Mouse (Mus musculus) erythroblast, adult 5-6 weeks (primary cell): Measurements from ENCODE around the gene Lrrn4. TPM values are rescaled to one million over a fixed set of nuclear protein-coding genes. Genes with fewer than 3 reads are reported as not detected.

Experiments
- ATAC-seq: replicated peaks from 2 replicates; pipeline ENCODE4 v1.8.0; 2016; ENCODE audit warnings: moderate number of reproducible peaks, mild to moderate bottlenecking, moderate TSS enrichment, inconsistent platforms; ENCODE audit not compliant: poor library complexity, low FRiP score, severe bottlenecking
- total RNA-seq, 2 experiments: library from RNA; stranded (forward) in 1 of 2; stranded (reverse) in 1 of 2; fragments of 150-400 nt in 1 of 2; fragments of 200-764, 138-1000 nt in 1 of 2; gene quantifications; 2 replicates each; pipeline versions ENCODE4 v1.2.3 to v1.2.4; 2015 to 2017; ENCODE audit warnings: low replicate concordance in 2 of 2

Lrrn4 gene
- total RNA-seq, 2 experiments from 2014 or later = not detected

DNA sequence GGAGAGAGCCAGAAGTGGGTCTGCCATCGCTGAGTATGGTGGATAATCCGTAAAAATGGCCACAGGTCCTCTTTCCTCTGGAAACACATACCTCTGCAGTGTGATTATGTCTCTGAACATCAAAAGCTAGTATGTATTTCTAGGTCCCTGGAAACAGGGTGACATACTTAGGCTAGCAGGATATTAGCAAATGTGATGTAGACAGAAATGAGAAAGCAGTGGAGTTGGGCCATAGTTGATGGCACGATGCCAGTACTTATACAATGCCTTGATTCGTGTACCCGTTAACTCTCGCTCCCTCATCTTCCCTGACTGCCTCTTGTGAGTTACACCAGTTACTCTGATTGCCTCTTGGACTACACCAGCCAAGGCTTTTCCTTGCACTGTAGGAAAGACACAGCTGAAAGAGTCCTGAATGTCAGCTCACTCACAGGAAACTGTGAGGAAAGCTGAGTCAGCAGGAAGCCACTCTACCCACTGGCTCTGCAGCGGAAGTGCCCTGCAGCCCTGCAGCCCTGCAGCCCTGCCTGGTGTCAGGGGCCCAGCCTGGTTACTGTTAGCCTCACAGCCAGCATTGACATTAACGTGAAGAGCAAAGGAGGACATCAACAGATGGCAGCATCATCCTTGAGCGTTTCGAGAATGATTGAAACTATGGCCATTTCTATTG, 6.9 kb downstream of the Lrrn4 start:
- no peak for ATAC-seq

DNA sequence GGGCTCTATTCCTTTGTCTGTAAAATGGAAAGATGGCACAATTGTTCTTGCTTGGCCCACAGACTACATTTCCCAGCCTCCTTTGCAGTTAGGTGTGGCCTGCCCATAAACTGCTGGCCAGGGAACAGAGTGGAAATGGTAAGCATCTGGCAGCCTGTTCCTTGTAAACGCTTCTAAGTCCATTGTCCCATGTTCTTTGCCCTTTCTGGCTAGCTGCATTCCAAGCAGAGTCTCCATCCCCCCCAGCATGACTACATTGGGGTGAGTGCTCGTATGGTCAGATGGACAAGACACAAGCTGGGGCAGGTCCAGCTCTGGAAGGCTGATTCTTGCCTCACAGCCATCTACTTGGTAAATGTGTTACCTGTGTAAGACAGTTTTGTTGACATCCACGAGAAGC, 9.0 kb downstream of the Lrrn4 start:
- no peak for ATAC-seq

DNA sequence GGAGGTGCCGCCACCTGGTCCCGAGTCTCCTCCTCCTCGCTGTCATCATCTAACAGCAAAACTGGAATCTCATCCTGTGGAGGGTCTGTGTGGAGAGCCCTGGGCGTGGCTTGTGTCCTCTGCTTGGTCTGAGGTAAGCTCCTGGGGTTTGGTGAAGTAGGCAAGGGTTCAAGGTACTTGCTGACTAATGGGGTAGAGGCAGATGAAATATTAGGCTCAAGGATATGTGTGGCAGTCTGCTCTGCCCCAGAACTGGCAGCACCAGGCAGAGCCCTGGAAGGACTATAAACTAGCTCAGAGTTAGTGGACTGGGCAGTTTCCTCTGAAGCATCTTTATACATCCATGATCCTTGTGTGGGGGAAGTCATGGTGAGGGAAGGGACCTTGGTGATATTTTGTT, 10.4 kb downstream of the Lrrn4 start:
- ATAC-seq = no peak

DNA sequence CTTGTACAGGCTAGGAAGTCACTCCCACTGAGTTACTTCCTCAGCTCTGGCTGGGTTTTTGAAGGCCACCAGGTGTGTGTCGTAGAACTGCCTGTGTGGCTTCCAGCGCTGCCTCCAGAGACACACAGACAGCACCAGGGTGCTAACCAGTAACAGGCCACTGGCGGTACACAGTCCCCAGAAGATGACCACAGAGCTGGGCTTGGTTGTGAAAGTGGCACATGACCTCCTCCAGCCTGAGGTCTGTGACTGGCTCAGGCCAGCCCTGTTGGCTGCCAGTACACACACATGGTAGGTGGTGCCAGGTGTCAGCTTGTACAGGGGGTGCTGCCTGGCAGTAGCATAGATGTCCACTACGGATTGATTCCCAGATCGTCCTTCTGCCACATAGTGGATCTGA, 11.0 kb downstream of the Lrrn4 start:
- 0 out of 2 replicates have a peak, but pooled peaks have one; percentile 29 for ATAC-seq

GRCm38 (mm10) chr2:132867521-132867920, 13.2 kb downstream of the Lrrn4 start:
- ATAC-seq = no peak

DNA sequence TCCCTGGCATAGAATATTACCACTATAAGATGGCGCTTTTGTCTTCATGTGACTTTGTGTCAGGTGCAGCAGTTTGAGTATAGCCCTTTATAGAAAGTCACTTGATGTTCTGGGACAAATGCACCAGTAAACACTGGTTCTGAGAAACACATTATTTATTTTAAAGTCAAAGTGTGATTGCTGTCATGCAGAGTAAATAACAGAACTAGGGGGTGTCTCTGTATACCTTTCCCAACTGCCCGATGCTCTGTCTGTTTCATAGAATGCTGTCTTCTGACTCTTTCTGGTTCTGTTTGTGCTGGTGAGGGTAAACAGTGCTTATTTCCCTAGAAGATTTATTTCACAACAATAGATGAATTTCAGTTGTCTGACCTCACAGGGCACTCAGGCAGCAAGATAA, 17.4 kb downstream of the Lrrn4 start:
- no peak for ATAC-seq

DNA sequence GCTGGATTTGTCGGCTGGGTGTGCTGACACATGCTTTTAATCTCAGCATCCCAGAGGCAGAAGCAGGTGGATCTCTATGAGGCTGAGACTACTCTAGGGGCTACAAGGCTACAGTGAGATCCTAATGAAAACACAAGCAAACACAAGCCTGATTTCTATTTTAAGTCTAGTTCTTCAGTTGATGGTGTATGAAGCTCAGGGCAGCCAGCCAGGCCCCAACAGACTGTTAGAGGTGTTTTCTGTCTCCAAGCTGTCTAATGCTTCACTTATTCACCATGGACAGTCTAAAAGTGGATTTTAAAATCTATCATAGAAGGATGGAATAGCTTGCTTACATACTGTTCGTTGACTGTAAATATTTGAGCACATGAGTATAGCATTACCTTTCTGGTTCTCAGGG, 19.2 kb downstream of the Lrrn4 start:
- no peak for ATAC-seq

DNA sequence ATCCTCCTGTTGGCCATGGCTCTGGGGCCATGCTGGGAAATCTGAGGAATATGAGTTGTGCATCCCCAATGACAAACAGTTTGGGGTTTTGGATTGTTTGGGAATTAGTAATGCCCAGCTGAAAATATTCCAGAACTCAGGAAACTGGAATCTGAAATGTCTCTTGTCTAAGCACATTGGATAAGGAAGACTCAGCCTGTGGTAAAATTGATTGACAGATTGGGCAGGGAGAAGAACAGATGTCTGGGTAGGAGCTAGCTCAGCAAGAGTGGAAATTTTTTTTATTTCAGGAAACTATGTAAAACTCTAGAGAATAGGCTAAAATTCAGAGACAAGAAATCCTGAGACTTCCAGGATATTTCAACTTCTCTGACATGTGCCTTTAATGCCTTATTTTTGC, 20.3 kb downstream of the Lrrn4 start:
- no peak for ATAC-seq

GRCm38 (mm10) chr2:132856333-132856732, 24.4 kb downstream of the Lrrn4 start:
- no peak for ATAC-seq

DNA sequence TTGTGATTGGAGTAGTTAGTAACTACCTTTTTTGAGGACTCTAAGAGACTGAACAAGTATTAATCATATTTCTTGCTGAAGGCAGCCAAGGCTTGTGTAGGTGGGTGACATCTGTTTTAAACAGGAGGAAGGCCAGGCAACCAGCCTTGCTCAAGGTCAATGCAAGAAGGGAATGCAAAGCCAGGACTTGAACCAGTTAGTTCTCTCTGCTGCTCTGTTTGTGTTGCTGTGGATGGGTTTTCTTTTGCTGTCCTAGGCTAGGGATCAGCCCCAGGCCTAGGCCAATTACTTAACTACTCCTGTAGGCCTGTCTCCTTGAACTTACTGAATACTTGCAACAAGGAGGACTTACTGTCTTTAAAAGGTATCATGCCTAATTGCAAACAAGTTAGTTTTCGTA, 27.6 kb downstream of the Lrrn4 start:
- no peak for ATAC-seq

DNA sequence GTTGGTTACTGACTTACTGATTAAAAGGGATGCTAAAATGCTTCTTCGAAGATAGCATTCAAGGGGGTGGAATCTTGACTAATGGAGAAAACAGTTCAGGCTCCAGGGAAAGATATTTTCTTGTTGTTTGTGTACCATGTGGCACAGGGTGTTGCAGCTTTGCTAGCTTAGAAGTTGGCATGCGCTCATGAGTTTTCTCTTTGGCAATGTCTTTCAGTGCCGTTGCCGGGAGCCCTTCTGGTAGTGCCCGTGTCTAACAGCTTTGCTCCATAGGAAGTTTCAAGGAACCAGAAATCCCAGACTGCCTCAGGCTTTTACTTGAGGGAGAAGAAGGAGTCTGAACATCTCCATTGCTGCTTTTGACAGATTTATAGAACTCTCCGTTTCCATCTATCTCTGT, 31.6 kb downstream of the Lrrn4 start:
- no peak for ATAC-seq

- no peak for ATAC-seq
These were observed 32.3 kb downstream of the Lrrn4 start for GRCm38 (mm10) chr2:132848361-132848760.

DNA sequence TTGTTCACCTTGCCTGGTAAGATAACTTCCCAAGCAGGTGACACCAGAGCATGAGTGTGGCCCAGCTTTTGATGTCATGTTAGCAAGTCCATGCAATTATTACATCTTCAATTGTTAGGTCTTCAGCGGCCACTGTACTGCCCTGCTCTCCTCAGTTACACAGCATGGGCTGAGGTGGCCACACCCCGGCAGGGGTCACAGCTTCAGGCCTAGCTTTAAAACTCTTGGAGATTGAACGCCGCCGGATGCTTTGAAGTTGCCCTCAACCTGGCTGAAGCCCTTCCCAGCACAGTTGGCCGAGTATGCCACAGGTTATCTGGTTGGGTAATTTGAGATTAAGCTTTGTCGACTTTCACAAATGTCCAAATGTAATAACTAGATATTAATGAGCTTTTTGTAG, 33.1 kb downstream of the Lrrn4 start:
- ATAC-seq = no peak

DNA sequence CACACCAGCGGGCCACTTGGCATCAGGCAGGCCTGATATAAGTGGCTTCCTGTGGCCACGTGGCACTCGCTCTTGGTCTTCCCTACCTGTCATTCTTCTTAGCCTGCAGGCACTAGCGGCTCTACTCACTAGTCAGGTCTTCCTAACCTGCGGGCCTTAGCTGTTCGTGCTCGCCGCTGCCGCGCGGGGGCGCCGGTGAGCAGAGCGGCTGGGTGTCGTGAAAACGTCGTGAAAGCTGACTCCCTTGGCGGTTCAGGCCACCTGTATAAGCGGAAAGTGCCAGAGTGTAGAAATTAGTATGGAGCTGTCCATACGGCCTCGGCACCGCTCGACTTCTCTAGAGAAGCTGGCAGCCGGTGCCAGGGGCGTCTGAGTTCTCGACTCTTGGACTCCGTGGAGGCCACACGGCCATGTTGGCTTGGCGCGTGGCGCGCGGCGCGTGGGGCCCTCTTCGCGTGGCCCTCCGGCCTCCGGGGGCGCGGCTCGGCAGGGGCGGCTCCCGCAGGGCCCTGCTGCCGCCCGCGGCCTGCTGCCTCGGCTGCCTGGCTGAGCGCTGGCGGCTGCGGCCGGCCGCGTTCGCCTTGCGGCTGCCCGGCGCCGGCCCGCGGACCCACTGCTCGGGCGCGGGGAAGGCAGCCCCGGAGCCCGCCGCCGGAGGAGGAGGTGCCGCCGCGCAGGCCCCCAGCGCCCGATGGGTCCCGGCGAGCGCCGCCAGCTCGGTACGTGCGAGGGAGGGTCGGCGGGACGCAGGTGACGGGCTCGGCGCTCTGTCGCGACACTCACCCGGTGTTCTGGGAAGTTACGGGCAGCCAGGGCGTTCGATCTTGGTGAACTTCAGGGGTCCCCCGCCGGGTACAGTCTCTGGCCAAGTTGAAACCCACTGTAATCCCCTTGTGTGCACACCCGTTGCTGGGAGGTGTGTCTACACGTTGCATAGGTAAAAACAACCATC, 34.0 kb downstream of the Lrrn4 start, which contains the start of gene Crls1:
TSS of gene Crls1 (plus strand) at position 260 of the 952 bp plus-strand sequence.
- peak; percentile 91 for ATAC-seq

DNA sequence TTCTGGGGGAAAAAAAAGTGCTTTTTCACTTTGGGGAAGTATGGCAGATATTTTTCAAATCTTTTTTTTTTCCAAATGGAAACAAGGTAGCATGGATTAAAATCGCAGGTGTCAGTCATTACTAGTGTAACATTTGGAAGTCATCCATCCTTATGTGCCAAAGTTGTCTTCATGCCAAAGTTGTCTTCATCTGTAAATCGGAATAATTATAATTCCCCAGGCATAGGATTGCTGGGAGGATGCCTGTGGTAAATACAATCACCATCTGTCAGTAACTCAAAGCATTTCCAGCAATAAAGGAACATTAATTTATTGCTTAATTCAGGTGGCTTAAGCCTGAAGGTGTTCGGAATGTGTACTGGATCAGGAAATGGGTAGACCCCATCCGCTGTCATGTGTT, 39.6 kb downstream of the Lrrn4 start:
- no peak for ATAC-seq

Other genes with a start within 250 kb of the Lrrn4 start
- gene Shld1, start 194.0 kb downstream of the Lrrn4 start, total RNA-seq (2015; ENCODE audit: low replicate concordance) = 17.7 and 30.5 TPM in 2 replicates
- 26.1 and 27.6 TPM in 2 replicates for gene Shld1, start 194.0 kb downstream of the Lrrn4 start, total RNA-seq (2017; ENCODE audit: low replicate concordance)
- not detected in 2 replicates for gene Chgb, start 99.6 kb downstream of the Lrrn4 start, total RNA-seq (2015; ENCODE audit: low replicate concordance)
- not detected in 2 replicates for gene Chgb, start 99.6 kb downstream of the Lrrn4 start, total RNA-seq (2017; ENCODE audit: low replicate concordance)
- 7.1 and 10.0 TPM in 2 replicates for gene Trmt6, start 64.8 kb downstream of the Lrrn4 start, total RNA-seq (2015; ENCODE audit: low replicate concordance)
- 7.5 and 7.7 TPM in 2 replicates for gene Trmt6, start 64.8 kb downstream of the Lrrn4 start, total RNA-seq (2017; ENCODE audit: low replicate concordance)
- gene Mcm8, start 64.8 kb downstream of the Lrrn4 start, total RNA-seq (2015; ENCODE audit: low replicate concordance) = 2.9 and 5.8 TPM in 2 replicates
- gene Mcm8, start 64.8 kb downstream of the Lrrn4 start, total RNA-seq (2017; ENCODE audit: low replicate concordance) = 4.6 and 4.8 TPM in 2 replicates
- 7.1 and 17.6 TPM in 2 replicates for gene Crls1, start 34.2 kb downstream of the Lrrn4 start, total RNA-seq (2015; ENCODE audit: low replicate concordance)
- 4.6 and 8.3 TPM in 2 replicates for gene Crls1, start 34.2 kb downstream of the Lrrn4 start, total RNA-seq (2017; ENCODE audit: low replicate concordance)
- gene Fermt1, start 65.0 kb upstream of the Lrrn4 start, total RNA-seq (2015; ENCODE audit: low replicate concordance) = not detected in 2 replicates
- not detected in 2 replicates for gene Fermt1, start 65.0 kb upstream of the Lrrn4 start, total RNA-seq (2017; ENCODE audit: low replicate concordance)